Mouse (Mus musculus) ovary, postnatal 36 days (tissue): ENCODE measurements at regions not wholly inside any gene's neighbourhood (a gene's known extent, or its start where the extent isn't known, plus 50 kb on each side); places are given as distances from the start of the nearest gene placed in this dataset.
A peak's percentile ranks its signal among the peaks of the same experiment; 100 is the strongest.
"Not testable (repeated sequence)": the region's sequence is repeated elsewhere in the genome, so short reads cannot be mapped to it uniquely, and the experiment has no call there.

Source experiments
- DNase-seq: peaks from one replicate; pipeline ENCODE4 v3.0.0; 2022; ENCODE audit warnings: low spot score, mixed read lengths

GRCm38 (mm10) chr8:39833251-39833650 is 841.6 kb upstream of the Adam24 start:
- no peak for DNase-seq

GRCm38 (mm10) chr8:39846854-39847253 is 828.0 kb upstream of the Adam24 start:
- no peak for DNase-seq

GRCm38 (mm10) chr8:39862544-39862943 is 812.3 kb upstream of the Adam24 start:
- no peak for DNase-seq

GRCm38 (mm10) chr8:39902251-39902650 is 772.6 kb upstream of the Adam24 start:
- no peak for DNase-seq

- no peak for DNase-seq
Measured at GRCm38 (mm10) chr8:39912926-39913325, 762.0 kb upstream of the Adam24 start.

GRCm38 (mm10) chr8:39921336-39921735 is 753.5 kb upstream of the Adam24 start:
- no peak for DNase-seq

GRCm38 (mm10) chr8:39923741-39924140 is 751.1 kb upstream of the Adam24 start:
- DNase-seq, result no peak

- DNase-seq, result no peak
Measured at GRCm38 (mm10) chr8:39950178-39950896, 724.5 kb upstream of the Adam24 start.

- no peak for DNase-seq
Measured at GRCm38 (mm10) chr8:39954497-39954896, 720.4 kb upstream of the Adam24 start.

GRCm38 (mm10) chr8:39954924-39955323 is 720.0 kb upstream of the Adam24 start:
- DNase-seq, result no peak

GRCm38 (mm10) chr8:40005207-40005837 is 669.6 kb upstream of the Adam24 start:
- DNase-seq, result no peak

- DNase-seq, result no peak
Measured at GRCm38 (mm10) chr8:40019281-40019943, 655.5 kb upstream of the Adam24 start.

GRCm38 (mm10) chr8:40064145-40064544 is 610.7 kb upstream of the Adam24 start:
- DNase-seq, result no peak

- DNase-seq, result no peak
Measured at GRCm38 (mm10) chr8:40071131-40071530, 603.7 kb upstream of the Adam24 start.

GRCm38 (mm10) chr8:40080976-40081375 is 593.9 kb upstream of the Adam24 start:
- DNase-seq, result not testable (repeated sequence)

- no peak for DNase-seq
Measured at GRCm38 (mm10) chr8:40084129-40084528, 590.7 kb upstream of the Adam24 start.

- DNase-seq, result no peak
Measured at GRCm38 (mm10) chr8:40089377-40089776, 585.5 kb upstream of the Adam24 start.

- DNase-seq, result no peak
Measured at GRCm38 (mm10) chr8:40124402-40124801, 550.5 kb upstream of the Adam24 start.

- no peak for DNase-seq
Measured at GRCm38 (mm10) chr8:40127141-40127540, 547.7 kb upstream of the Adam24 start.

GRCm38 (mm10) chr8:40132662-40133257 is 542.1 kb upstream of the Adam24 start:
- no peak for DNase-seq

- peak; percentile 57 for DNase-seq
Measured at GRCm38 (mm10) chr8:40150911-40151797, 523.7 kb upstream of the Adam24 start.

- DNase-seq, result no peak
Measured at GRCm38 (mm10) chr8:40152451-40152850, 522.4 kb upstream of the Adam24 start.
